Mouse (Mus musculus): ENCODE data around the gene Mta2.
"Not testable (repeated sequence)": the region's sequence is repeated elsewhere in the genome, so short reads cannot be mapped to it uniquely, and the experiment has no call there.

The Mta2 gene

DNA sequence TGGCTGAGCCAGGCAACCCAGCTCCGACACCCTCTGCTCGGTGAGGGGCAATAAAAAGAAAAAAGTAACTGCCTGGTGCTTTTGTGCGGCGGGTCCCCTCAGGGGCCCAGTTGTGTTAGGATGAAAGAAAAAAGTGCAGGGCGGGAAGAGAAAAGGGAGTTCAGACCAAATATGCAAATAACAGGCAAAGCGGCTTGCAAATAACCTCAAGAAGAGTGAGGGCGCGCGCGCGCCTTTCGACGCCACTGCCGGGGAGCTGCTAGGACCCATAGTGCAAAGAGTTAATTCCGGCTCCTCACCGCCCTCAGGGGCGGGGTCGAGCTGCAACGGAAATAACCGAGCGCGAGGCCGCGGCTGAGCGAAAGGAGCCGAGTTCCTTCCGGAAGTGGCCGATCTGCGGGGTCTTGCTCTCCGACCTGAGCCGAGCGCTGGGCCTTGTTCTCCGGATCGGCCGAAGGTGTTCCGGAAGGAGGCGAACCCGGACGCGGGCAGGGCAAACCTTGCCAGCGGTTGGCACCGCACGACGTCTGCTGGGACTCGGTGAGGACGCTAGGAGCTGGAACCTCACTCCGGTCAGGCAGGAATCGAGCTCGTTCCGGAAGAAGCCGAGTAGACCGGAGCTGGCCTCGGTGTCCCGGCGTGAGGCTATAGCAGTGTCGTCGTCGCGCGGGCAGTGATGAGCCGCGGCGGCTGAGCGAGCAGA, at the start of gene Mta2:
Mta2 (plus strand) TSS at position 361 of the 703 bp plus-strand sequence.
- peak; percentile 92 for DNase-seq (ENCODE audit: low read depth, low spot score)

DNA sequence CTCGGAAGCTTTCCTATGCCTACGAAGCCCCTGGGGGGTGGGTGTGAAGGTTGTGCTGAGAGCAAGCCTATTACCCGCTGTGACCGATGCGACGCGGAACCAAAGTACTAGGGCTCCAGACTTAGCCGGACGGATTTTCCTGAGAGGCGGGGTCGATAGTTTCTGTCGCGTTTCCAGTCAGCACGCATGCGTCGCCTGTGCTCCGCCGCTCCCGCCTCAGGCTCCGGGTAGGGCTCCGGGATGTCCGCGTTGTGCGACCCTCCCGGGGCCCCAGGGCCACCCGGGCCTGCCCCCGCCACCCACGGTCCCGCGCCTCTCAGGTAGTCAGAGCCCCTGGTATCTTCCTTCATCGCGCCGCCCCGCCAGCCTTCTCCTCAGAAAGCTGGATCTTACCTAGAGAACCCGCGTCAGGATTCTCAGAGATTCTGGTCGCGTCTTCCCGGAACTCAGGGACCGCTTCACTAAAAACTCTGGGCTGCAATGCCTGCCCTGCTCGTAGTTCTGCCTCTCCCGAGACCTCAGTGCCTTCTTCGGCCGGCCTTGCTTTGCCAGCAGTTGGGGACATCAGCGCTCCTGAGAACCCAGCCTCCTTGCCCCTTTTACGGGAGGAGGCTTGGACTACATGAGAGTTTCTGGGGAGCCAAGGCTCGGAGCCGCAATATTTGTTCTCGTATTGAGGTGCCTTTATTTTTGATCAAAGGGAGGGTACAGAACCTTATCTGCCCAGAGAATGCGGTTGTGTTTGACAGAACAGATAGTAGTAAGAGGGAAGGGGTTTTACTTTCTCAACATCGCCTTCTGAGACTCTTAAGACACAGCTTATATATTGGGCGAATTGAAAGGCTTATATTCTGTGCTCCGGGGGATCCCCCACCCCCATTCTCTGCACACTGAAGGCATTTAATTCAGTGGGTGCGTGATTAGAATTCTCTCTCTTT, 48.6 kb upstream of the Mta2 start, which contains the start of gene Ints5:
Ints5 (plus strand) TSS at position 177 of the 938 bp plus-strand sequence.
- peak; percentile 68 for DNase-seq (ENCODE audit: low read depth, low spot score)

DNA sequence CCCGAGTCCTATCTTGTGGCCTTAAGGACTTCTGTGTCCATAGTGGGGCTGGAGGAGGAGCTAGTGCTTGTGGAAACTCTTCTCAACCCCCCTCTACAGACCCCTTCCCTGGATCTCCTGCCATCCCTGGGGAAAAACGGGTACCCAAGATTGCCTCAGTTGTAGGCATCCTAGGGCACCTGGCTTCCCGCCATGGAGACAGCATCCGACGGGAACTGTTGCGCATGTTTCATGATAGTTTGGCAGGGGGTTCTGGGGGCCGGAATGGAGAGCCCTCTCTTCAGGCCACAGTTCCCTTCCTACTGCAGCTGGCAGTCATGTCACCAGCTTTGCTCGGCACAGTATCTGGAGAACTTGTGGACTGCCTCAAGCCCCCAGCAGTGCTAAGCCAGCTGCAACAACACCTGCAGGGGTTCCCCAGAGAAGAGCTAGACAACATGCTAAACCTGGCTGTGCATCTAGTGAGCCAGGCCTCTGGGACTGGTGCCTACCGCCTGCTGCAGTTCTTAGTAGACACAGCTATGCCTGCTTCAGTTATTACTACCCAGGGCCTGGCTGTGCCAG, 46.2 kb upstream of the Mta2 start:
- no peak for DNase-seq (ENCODE audit: low read depth, low spot score)

DNA sequence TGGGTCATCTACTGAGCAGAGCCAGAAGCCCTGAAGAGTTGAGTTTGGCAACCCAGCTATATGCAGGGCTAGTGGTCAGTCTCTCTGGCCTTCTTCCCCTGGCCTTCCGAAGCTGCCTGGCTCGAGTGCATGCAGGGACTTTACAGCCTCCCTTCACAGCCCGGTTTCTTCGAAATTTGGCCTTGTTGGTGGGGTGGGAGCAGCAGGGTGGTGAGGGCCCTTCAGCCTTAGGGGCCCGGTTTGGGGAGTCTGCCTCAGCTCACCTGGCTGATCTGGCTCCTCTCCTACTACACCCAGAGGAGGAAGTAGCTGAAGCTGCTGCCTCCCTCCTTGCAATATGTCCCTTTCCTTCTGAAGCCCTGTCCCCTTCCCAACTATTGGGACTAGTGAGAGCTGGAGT, 45.4 kb upstream of the Mta2 start:
- not testable (repeated sequence) for DNase-seq (ENCODE audit: low read depth, low spot score)

DNA sequence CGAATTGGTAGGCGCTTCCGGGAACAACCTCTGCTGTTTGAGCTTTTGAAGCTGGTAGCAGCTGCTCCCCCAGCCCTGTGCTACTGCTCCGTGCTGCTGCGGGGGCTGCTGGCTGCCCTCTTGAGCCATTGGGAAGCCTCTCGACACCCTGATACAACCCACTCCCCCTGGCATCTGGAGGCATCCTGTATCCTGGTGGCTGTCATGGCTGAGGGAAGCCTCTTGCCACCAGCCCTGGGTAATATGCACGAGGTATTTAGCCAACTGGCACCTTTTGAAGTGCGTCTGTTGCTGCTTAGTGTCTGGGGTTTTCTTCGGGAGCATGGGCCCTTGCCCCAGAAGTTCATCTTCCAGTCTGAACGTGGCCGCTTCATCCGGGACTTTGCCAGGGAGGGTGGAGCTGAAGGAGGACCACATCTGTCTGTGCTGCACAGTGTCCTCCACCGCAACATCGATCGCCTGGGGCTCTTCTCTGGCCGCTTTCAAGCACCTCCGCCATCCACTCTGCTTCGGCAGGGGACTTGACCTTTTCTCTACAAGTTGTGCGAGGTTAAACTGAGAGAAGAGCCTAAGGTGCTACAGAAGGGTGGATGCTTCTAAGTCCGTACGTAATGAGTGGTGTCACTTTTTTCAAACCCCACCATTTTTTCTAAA, 44.3 kb upstream of the Mta2 start:
- DNase-seq (ENCODE audit: low read depth, low spot score): not testable (repeated sequence)

DNA sequence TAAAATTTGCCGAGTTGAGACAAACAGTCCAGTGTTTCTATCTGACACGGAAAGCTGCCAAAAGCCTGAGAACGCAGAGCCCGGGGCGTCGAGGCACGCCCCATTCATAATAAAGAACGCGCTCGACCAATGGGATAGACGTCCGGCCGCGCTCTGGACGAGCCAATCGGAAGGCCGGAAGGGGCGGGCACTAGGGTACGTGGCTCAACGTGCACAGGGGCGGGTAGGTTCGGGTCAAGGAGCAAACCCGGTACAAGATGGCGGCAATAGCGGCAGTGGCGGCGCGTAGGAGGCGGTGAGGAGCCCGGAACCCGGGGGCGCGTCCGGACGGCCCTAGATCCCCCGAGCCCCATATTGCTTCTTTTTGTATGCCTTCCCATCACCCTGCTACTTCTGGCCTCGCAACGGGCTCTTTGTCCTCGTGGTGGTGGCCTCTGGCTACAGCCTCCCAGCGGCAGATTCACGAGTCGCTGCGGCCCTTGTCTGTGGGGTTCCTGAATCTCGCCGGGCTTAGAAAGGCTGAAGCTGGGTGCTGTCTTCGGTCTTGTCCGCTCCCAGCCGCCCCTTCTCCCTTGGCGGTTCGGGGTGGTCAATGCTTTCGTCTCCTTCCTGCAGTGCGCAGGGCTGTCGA, 43.7 kb upstream of the Mta2 start, which contains the start of gene Ganab:
Ganab (plus strand) TSS at position 207 of the 631 bp plus-strand sequence.
- DNase-seq (ENCODE audit: low read depth, low spot score): peak; percentile 90

DNA sequence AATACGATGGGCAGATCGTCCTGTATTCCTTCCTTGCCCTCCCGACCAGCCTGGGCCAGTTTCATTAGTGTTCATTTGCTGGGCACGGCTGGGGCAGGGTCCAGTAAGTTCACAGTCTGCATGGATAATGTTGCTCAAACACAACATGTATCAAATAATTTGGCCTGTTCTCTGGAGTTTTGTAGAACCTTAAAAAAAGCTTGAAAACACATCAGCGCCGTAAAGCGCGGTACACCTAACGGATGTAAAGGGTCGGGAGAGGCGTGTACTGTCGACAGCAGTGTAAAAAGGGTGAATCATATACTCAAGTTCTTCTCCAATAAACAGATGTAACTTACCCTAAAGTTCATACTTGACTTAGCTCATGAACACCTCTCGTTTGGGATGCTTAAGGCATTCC, 43.1 kb upstream of the Mta2 start:
- no peak for DNase-seq (ENCODE audit: low read depth, low spot score)

DNA sequence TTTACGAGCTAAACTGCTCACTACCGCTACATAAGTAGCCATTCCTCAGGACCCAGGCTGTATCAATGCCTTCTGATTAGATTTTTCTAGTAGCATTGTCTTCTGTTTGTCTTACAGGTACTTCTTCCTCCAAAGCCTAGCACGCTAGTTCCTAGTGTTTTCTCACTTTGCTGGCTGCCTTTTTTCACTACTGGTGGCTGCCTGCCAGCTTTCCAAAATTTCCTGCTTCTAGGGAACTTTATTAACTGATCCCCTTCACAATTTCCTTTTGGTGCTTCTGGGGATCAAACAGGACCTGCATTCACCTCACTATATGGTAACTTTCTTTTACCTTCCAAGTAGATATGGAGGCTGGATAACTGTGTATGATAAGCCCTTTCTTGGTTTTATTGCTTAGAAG, 42.6 kb upstream of the Mta2 start:
- no peak for DNase-seq (ENCODE audit: low read depth, low spot score)

DNA sequence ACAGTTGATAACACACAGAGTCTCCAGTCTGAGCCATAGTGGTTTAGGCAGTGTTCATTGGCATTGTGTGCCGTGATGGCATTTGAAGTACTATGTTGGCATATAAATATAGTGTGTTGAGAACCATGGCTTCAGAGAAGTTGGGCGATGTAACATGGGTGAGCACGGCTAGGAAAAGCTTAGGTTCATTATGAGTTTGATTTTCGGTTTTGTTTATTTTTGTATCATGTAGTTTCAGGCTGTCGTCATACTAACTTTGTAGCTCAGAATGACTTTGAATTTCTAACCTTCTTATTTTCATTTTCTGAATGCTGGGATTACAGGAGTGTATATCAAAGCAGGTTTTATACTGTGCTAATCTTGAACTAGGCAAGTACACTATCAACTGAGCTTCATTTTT, 38.3 kb upstream of the Mta2 start:
- no peak for DNase-seq (ENCODE audit: low read depth, low spot score)

DNA sequence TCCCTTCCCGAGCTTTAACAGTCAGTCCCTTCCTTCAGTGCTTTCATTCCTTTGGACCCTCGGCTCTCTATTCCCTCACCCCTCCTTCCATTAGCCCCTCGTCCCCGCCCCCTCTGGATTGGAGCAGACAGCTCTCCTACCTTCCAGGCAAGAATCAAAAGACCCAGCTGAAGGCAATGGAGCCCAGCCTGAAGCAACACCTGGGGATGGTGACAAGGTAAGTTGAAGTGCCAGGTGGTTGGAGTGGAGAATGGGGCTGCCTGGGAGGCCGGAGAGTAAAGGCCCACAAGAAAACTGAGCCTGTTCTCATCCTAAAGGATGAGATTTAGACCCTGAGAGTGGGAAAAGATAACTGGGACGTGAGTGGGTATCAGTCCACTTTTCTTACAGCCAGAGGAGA, 33.1 kb upstream of the Mta2 start:
- no peak for DNase-seq (ENCODE audit: low read depth, low spot score)

DNA sequence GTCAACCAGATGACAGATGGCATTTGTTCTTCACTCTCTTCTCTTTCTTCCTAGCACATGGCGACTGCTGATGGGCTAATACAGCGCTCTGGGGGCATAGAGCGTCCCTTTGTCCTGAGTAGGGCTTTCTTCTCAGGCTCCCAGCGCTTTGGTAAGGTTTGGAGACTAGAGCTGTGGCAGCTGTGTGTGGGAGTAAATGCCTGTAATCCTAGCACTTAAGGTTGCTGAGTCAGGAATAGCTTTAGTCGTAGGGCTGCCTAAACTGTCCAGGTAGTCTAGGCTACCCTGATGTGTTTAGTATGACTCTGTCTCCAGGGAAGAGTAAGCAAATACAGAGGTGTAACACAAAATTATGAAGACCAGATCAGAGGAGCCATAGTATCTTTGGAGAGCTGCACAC, 29.9 kb upstream of the Mta2 start:
- DNase-seq (ENCODE audit: low read depth, low spot score): no peak

DNA sequence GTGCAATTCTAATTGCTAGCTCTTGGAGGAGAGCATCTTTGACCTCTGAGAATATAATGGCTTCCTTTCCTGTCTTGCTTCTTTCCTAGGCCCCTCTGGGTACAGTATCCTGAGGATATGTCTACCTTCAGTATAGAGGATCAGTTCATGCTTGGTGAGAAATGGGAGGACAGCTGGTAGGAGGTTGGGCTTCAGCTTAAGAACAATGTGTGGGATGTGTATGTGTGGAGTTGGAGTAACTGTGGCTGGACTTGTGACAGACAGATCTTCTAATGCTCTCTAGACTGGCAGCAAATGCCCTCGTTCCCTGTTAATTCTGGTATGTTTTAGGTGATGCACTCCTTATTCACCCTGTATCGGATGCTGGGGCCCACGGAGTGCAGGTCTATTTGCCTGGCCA, 27.5 kb upstream of the Mta2 start:
- DNase-seq (ENCODE audit: low read depth, low spot score): no peak

DNA sequence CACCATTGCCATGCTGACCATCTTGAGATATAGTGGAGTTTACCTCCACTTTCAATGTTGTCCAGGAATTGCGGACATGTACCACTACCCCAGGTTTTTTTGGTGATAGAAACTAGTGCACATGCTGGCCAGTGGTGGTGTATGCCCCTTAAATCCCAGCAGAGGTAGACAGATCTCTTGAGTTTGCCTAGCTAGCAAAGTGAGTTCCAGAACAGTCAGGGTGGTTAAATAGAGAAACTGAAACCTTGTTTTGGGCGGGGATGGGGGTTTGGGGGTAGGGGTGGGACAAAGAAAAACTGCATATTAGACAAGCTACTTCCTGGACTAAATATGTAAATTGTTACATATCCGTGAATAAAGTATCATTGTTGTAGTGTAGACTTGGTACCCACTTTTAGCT, 22.7 kb upstream of the Mta2 start:
- no peak for DNase-seq (ENCODE audit: low read depth, low spot score)

DNA sequence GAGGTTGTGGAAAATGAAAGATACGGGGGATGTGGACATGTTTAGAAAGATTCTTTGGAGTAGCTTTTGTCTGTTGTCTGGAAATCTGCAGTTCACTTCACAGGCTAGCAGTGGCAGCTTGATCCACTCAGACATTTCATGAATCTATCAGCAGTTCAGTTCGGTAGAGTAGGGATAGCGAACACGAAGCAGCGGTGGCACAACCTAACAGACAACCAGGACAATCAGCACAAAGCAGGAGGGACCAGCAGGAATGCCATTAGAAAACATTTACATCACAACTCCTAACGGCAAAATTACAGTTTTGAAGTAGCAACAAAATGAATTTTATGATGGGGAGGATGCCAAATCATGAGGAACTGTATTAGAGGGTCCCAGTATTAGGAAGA, 22.0 kb upstream of the Mta2 start:
- DNase-seq (ENCODE audit: low read depth, low spot score): no peak

DNA sequence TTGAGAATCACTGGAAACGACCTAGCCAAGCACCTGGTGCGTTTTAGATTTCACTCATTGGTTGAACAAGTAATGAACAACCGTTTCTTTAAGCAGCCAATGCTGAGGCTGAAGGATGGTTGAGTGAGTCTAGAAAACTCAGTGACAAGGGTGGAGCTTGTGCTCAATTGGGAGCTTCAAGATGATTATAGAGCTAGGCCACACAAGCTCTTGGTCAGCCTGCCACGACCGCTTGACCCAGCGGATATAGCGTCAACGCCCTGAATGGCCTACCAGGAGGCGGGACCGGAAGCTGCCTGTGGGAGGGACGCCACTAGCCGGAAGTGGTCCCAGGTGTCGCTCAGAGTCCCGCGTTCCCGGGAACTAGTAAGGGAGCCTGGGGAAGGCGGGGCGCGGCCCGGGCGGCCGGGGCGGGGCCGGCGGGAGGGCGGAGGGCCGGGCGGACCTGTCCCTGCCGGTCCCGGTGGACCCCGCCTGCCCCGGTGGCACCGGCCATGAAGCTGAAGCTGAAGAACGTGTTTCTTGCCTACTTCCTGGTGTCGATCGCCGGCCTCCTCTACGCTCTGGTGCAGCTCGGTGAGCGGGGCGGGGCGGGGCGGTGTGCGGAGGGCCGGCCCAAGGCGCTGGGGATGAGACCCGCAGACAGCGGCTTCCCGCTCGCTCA, 21.5 kb upstream of the Mta2 start, which contains the start of gene B3gat3:
B3gat3 (plus strand) TSS at position 302 of the 664 bp plus-strand sequence.
- peak; percentile 63 for DNase-seq (ENCODE audit: low read depth, low spot score)

DNA sequence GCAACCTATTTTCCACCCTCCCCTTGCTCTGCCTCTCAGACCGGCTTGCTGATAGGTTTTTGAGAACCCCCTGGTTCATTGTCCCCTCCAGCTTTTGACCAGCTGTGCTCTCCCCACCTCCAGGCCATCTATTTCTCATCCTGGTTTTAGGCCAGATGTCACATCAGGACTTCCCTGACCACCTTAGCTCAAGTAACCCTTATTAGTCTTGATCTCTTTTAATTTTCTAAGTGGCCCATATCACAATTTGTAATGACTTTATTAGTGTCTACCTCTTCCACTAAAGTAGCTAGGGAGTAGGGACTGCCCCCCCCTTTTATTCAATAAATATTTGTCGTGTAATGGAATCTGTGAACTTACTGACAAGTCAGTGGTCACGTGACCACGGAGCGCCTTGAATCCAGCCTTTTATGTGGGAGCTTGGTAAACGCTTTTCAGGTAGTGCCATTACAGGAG, 20.8 kb upstream of the Mta2 start:
- DNase-seq (ENCODE audit: low read depth, low spot score): no peak

DNA sequence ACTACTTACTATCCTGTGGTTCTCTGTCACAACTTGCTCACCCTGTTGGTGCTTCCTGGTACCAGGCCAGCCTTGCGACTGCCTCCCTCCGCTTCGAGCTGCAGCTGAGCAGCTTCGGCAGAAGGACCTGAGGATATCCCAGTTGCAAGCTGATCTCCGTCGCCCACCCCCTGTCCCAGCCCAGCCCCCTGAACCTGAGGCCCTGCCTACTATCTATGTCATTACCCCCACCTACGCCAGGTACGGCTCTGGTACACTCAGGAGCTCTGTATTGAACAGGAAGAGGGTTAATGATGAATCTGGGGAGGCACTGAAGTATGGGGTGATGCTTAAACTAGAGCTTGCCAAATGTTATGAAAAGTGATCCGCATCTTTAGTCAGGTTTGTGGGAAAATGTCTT, 19.9 kb upstream of the Mta2 start:
- no peak for DNase-seq (ENCODE audit: low read depth, low spot score)

DNA sequence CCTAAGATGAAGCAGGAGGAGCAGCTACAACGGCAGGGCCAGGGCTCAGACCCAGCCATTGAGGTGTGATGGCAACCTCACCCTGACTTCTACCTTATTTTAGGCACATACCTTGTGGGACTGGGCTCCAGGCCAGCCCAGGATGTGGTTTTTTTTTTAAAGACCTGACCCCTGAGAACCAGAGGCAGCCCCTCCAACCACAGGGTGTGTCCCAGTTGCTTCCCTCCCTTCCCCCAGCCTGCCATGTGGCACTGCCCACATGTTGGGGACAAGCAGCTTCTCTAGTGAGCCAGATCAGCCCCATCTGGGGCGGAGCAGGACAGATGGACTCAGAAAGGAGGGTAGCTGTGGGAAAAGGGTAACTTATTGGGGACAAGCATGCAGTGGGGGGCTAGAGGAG, 14.9 kb upstream of the Mta2 start:
- DNase-seq (ENCODE audit: low read depth, low spot score): no peak

DNA sequence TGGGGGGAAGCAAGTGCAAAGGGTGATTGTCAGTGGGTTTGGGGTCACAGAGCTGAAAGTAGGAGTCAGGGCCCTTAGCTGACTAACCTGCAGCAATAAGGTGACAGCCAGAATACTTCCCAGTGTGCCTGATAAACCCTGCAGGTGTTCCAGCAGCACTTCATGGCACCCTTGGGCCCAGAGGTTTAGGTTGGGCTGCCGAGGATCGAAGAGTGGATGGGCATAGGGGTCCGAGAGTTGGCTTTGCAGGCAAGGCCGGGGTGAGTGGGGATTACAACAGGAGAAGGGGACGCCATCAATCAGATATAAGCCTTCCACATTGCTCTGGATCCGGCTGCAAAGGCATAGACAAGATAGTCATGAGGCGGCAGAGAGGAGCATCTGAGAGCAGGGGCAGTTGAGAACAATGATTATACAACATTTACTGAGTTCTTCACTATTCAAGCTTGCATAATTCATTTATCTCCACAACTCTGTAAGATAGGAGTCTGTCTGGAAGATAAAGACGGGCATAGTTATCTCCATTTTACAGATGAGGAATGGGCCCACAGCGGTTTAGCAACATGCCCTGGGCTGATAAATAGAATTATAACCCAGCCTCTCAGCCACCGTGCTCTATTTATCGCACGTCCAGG, 13.7 kb upstream of the Mta2 start:
- DNase-seq (ENCODE audit: low read depth, low spot score): no peak

DNA sequence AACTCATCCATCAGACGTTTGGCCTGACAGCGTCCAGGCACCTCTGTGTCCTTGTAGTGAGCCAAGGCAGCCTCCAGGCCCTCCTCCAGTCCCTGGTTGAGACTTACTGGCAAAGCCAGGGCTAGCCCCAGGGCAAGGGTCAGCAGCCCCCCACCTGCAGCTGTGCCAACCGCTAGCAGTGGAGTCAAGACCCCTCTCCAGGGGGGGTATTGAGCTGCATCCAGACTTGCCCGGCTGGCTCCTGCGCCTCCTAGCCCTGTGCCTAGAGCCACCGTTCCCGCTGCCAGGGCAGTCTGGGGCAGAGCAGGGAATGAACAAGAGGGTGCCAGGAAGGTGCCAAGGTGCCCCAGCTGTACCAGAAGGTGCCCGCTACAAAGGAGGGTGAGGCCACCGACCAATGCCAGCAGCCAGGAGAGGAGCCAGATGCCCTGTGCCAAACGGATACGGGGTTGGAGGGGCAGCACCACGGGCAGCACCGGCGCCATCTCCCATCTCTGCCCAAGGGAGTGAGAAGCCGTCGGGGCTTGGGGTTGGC, 12.9 kb upstream of the Mta2 start:
- DNase-seq (ENCODE audit: low read depth, low spot score): no peak

Data from brain, embryonic 18.5 days (tissue).